Mouse (Mus musculus): Measurements from ENCODE around the gene Gm49450.

Gm49450 gene

DNA sequence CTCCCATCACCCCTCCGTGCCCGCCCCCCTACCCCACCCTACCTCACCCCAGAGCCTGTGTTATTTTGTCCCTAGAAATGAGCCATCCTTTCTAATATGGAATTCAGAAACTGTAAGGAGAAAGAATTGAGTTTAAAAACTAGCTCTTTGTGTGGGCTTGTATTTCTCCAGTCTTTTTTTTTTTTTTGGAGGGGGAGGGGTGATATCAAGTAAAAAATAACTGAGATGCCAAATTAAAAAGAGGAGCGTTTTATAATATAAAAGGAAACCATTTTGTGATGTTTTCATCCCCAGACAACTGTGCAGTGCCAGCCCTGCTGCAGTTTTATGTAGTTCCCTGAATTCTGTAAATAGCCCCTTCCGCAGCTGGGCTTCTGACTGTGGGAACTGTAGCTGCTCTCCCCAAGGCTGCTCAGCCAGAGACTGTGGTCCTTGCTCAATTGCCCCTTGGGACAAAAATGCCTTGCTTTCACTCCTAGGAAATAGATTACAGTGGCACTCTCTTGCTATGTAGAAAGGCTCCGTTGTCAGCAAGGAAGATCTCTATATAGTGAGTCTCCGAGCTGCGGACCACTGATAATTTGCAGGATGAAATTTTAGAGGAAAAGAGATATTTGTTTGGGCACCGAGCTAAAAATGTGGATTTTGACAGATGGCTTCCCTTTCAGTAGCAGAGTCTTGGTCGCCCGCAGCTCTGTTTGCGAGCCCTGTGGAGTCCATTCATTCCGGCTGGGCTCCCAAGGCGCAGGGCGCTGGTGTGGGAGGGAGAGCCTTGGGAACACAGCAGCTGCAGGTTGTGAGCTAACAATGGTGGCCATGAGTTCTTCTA lies 1.3 kb upstream of the Gm49450 start:
- DNase-seq = peak; percentile 68 to 72

DNA sequence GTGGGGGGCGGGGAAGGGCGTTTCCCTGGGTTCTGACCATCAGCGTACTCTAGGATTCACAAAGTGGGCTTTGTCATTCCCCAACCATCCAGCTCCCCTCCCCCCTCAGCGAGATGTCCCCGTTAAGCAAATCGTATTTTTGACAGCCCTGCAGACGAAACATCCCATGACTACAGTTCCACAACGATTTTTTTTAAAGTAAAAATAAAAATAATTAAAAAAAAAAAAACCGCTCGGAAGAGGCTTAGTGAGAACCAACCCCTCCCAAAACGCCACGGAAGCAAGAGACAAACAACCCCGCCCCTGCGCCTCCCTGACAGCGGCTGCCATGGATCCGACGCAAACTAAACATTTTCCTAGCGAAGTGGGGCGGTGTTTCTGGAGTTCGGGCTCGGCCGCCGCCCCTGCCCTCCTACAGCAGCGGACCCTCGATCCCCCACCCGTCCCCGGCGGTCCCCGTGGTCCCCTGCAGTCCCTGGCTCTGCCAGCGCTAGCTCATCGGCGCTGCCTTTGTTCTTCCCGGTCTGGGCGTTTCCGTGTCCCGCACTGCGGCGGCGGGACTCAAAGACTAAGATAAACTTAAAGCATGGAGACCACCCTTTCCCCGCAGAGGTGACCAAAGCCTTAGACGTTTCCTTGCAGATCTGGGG lies 475 bp downstream of the Gm49450 start:
- DNase-seq = peak in 1 of 2 experiments; percentile 84

DNA sequence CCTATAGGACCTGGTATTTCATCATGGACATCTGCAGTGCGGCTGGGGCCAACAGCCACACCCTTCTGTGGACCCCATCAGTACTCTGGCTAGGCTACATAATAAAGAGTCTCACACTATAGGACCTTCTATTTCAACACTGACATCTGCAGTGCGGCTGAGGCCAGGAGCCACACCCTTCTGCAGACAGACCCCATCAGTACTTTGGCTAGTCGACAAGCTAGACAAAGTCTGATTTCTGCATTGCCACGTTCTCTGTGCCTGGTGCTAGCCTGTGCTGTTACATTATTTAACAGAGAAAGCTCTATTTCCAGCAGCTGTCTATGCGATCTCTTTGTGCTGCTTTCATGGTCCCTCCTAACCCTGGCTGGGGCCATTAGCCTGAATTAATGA lies 1.3 kb downstream of the Gm49450 start:
- DNase-seq = peak; percentile 38 to 47

DNA sequence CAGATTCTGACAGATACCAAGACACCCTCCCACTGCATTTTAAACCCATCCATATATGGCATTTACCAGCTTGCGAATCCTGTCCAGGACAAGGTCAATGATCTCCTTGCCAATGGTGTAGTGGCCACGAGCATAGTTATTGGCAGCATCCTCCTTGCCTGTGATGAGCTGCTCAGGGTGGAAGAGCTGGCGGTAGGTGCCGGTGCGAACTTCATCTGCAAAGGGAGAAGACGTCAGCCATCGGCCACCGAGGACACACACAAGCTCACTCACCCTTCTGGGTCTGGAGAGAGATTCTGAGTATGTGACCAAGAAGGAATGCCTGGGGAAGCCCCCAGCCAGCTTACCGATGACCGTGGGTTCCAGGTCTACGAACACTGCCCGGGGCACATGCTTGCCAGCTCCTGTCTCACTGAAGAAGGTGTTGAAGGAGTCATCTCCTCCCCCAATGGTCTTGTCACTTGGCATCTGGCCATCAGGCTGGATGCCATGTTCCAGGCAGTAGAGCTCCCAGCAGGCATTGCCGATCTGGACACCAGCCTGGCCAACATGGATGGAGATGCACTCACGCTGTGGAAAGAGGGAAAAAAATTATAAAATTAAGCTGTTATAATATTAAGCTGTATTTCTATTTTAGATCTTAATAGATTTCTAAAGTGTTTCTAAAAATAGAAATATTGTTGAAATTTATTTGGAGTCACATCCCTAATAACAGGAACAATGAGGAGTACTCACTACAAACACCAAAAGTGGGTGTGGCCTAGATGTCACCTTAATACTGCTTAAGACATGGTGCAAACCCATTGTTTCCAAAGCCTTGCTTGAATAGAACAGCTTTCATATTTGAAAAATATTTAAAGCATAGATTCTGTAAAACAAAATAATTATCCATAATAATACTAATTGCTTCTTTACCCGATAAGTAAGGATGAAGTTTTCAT lies 2.0 kb downstream of the Gm49450 start:
- DNase-seq = peak; percentile 48 to 60

DNA sequence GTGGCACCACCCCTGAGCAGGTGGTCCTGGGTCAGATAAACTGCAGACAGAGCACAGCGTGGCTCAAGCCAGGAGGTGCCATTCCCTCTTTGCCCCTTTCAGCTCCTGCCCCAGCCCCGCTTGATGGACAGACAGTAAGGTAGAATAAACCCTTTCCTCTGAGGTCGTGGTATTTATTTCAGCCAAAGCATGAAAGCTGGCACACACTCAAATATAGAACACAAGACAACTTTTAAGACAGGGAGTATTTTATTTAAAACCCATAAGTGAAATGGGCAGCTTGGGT lies 3.8 kb downstream of the Gm49450 start:
- peak in 1 of 2 experiments; percentile 41 for DNase-seq

DNA sequence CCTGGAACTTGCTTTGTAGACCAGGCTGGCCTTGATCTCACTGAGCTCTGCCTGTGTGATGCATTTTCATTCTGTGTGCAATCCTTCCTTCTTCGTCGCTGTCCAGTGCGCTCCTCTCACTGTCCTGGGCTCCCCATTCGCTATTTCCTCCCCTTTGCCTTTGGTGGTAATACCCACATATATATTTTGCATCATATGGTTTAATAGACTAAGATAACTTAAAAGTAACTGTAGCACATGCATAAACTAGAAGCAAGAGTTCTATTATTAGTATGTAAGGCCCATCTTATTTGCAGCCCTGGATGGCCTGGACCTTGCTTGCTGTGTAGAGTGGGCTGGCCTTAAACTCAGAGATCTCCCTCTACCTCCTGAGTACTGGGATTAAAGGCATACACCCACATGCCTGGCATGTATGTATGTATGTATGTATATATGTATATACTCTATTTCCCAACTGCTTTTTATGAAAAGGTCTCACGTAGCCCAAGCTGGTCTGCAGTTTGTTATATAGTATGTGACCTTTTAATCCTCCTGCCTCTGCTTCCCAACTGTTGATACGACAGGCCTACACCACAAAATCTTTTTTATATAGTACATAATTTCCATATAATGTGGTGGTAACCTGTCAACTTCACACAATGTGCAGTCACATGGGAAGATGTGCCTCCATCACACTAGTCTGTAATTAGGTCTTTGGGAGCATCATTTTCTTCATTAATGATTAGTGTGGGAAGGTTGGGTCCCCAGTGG lies 4.3 kb downstream of the Gm49450 start:
- peak in 1 of 2 experiments; percentile 32 for DNase-seq

DNA sequence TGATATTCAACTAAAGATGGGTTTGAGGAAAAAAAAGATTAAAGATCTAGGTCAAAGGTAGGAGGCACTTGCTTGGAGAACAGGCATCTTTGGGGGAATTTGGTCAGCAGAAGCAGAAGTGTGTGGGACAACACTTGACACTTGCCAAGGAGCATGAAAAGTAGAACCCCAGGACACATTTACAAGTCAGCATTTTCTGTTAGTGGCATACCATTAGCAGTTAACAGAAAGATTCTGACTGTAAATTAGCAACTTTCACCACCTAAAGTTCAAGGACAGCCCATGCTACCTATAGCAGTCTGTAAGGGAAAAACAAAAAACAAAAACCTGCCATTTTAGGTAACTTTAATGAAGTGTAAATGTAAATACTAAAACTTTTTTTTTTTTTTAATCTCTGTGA lies 5.0 kb downstream of the Gm49450 start:
- DNase-seq = no peak

DNA sequence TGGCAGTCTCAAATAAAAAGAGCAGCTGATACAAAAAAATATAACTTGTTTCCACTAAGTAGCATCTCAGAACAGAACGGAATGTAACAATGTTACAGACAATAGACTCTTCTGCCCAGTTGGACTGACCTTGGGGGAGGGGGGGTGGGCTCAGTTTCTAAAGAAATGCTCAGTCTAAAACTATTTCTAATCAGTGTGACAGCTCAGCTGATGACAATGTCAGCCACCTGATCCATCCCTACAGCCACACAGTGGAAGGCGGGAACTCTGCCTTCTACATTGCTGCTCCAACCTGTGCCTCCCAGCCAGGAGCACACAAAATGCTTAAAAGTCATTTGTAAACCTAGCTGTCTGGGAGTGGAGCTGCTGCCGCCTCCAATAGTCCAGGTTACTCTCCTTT lies 5.5 kb downstream of the Gm49450 start:
- peak in 1 of 2 experiments; percentile 33 for DNase-seq

DNA sequence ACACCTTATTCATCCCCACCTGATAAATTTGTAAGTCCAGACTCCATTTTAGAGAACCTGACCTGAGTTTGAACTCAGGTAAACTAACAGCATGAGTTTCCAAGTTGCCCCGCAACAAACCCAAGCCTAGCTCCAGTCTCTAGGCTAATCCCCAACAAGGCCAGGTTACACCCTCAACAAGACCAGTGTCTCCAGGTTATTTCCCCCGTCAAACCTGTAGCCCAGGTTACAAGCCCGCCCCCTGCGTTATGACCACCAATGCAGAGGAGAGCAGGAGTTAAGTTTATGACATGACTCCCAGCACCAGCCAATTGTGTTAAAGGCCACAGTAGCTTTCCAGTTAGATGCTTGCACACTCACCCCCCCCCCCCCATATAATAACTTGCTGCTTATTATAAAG lies 10.2 kb downstream of the Gm49450 start:
- DNase-seq = no peak

DNA sequence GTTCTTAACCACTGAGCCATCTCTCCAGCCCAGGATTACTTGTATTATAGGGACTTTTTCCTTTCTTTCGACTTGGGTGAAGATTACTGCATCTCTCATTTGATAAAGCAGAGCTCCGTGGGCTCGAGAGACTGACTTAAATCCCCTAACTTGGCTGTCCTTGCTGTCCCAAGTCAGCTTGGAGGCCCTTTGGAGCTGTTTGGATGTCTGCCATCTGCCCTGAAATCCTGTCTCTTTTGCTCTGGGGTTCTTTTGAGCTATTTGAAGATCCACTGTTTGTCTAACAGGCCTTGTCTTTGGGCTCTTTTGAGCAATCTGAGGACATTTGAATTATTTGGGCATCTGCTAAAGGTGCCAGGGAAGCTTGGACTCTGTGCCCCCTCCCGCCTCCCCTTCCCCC lies 11.3 kb downstream of the Gm49450 start:
- DNase-seq = peak; percentile 41 to 45

DNA sequence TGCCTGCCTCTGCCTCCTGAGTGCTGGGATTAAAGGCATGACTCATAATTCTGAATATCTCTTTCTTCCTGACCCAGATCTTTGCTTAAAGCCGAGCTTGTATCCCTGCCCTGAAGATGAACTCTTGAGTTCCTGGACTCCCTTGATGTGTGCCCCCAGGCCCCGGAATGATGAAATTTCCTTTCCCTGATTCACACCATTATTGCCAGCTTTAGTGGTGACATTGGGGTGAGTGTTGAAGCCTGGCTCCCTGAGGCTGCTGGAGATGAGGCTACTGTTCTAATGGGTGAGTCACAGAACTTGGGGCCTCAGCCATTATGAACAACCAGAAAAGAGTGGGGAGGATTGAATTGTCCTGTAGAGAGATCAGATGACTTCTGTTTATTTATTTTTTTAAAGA lies 11.8 kb downstream of the Gm49450 start:
- no peak for DNase-seq

DNA sequence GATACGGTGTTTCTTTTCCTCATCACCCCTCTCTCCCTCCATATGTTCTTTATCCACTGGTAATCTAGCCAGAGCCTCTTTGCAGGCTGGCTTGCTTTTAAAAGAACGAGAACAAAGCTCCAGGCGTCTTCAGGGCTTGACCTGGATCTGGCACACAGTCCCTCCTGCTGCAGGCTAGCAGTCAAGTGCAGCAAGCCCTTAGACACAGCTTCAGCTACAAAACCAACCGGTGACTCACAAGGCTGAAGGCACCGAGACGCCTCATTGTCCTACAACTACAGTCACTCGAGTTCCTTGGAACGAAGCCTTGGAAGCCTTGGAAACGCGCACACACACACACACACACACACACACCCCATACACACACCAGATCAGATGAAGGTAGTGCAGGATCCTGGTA lies 12.5 kb downstream of the Gm49450 start:
- DNase-seq = peak; percentile 64 to 65

DNA sequence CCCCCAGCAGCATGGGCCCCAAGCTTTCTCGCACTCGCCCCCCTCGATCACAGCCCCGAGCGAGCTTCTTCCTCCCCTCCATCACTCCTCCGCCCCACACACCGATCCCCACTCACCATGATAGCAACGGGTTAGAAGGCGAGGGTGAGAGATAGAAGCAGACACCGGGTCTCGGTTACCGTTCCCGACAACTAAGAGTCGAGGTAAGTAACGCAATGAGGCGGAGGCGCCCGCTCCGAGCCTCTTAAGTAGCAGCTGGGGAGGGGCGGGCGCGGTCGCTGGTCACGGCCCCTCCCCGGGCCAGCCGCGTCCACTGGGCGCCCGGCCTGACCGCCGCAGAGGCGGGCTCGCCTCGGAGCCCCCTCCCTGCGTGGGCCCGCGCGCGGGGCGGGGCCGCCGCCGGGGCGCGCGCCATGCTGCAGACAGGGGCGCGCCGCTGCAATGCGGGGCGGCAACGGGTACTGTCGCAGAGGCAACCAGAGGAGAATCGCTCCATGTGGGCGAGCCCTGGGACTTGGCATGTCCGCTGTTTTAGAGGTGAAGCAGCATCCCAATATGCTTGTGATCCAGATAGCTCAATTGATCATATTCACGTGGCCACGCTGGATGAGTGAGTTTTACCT lies 19.0 kb downstream of the Gm49450 start, which contains the start of gene Tuba1b:
Tuba1b (minus strand) TSS at position 349 of the 623 bp plus-strand sequence.
- DNase-seq = peak; percentile 92 to 94

DNA sequence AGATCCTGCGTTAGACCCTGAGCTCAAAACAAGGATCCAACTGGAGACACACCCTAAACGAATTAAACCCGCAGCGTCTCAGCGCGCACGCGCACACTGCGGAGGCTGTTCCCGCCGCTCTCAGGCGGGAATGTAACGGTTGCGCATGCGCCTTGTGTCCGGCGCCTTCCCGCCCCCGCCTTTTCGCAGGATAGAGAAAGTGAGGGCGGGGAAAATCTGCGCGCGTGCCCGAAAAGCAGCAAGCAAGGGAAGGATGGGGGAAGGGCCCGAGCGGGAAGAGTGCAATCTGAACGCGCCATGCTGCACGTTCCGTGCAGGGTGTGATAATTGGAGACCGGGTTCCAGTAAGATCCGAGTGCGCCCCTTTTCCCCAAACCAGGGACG lies 19.5 kb downstream of the Gm49450 start:
- DNase-seq = peak; percentile 98 to 99

DNA sequence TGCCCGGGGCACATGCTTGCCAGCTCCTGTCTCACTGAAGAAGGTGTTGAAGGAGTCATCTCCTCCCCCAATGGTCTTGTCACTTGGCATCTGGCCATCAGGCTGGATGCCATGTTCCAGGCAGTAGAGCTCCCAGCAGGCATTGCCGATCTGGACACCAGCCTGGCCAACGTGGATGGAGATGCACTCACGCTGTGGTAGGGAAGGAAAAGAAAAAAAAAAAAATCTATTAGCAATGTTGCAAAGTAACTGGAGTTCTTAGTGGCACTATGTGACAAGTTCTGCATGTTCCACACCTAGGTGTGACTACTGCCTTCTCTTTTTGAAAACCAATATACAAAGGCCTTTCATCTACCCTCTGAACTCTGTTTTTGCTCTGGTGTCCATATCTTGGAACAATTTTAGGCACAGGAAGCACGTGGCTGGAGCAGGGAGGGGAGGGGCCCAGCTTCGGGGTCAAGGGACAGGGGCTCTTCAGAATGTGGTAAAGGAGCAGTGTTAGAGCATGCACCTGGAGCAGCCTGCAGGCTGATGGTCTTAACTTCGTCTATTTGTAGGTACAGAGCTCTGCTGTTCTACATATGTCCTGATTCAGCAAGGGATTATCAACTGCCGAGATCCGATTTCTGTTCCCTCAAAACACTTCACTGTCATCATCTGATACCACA lies 20.2 kb downstream of the Gm49450 start:
- peak; percentile 63 to 67 for DNase-seq

DNA sequence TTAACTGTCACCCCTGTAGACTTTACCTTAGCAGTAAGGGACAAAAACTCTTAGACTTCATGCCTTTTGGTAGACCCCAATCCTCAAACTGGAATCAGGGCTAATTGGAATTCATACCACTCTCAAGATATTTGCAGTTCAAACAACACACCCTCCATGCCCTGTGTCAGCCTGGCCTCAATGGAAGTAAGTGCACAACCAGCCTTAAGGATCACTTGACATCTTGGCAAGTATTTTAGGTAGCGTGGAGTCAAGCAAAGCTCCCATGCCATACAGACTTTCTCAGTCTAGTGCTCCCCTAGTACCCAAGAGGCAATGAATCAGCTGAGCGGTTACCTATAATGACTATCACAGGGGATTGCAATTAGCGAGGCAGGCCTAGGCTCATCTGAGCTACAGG lies 22.4 kb downstream of the Gm49450 start:
- no peak for DNase-seq

DNA sequence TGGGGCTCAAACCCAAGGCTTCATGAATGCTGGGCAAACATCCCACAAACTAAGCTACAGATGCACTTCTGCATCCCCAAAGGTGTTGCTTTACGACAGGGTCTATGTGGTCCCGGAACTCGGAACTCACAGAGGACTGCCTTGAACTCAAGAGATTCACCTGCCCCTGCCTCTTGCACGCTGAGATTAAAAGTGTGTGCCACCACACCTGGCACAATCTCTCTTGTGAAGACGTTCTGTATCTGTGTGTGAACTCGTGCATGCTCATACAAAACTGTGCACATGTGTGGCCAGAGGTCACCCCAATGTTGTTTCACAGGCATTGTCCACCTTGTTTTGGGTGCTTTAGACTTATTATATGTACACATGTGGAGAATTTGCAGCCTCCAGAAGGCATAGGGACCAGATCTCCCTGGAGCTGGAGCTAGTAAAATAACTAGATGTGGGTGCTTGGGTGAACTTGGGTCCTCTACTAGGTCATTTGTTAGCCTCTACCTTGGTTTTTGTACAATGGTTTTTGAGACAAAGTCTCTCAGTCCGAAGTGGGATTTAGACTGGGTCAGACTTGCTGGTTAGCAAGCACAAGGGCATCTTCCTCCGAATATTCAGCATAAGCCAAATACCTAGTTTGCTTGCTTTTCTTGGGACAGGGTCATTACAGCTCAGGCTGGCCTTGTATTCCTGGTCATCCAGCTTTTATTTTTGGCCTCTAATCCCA lies 23.2 kb downstream of the Gm49450 start:
- DNase-seq = peak in 1 of 2 experiments; percentile 23

DNA sequence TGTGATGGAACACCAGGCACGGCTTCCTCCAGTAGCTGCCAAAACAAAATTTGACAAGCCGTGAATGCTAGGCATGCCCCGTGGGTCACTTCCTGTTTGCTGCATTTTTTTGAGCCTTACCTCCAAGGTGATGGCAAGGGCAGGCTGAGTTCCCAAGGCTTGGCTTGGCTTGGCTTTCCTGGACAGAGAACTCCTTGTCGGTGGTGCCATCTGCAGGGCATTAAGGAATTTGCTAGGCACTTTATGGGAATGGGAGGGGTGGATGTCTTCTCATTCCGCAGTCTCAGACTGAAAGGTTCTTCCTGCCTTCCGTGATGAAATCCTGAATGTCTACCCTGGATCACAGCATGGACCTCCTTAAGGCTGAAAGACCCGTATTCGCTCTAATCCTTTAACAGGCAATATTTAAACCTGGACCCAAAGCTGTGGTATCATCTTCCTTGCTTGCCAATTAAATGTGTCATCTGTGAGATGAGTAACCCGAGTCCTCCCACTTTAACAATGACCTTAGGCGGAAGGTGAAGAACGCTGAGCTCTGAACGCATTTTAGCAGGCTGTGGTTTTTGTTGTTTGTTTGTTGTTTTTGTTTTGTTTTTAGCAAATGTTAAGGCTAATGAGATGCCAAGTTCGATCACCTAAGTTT lies 24.6 kb downstream of the Gm49450 start:
- peak; percentile 90 for DNase-seq

DNA sequence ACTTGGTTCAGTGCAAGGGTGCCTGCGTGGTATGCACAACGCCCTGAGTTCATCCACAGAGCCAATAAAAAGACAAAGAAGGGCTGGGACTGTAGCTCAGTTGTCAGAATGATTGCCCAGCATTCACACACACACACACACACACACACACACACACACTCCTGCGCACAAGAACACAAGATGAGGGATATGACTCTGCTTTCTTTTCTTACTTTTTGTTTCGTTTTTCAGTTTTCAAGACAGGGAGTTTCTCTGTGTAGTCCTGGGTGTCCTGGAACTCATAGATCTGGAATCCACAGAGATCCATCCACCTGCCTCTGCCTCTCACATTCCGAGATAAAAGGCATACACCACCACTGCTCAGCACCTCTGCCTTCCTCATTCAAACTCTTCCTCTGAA lies 25.8 kb downstream of the Gm49450 start:
- DNase-seq = no peak

DNA sequence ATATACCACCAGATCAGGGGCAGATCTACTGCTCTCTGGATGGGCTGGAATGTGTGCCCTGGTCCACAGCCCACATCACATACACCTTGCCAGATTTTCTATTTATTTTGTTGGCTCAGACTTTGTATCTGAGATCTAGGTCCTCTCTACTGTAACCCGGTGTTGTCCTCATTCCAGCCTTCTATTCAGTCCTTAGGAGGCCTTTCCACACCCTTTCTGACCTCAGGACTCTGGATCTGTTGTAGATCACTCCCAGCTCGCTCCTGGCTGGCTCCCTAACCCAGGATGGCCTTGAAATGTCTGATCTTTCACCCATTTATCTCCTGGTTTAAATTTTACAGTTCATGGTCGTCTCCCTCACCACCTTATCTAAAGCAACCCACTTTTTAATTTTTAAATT lies 28.7 kb downstream of the Gm49450 start:
- DNase-seq = no peak
